Mouse (Mus musculus): ENCODE measurements around the gene B4gat1. TPM values are rescaled to one million over a fixed set of nuclear protein-coding genes. Genes with fewer than 3 reads are reported as not detected.
"Not testable (repeated sequence)": the region's sequence is repeated elsewhere in the genome, so short reads cannot be mapped to it uniquely, and the experiment has no call there.

Gene B4gat1
- polyA plus RNA-seq, 1 experiment from 2014 or later, result 35.2 TPM

GRCm38 (mm10) chr19:4999445-5000140 is 39.0 kb upstream of the B4gat1 start:
- WGBS, result 69% methylated on average over 6 of the region's 6 CpGs
- no peak overlapping the region for H3K4me3 ChIP-seq (ENCODE audit: low read depth, low read length)
- no peaks in the 10 kb centered on the region for H3K4me1 ChIP-seq (replicated peaks; ENCODE audit: control insufficient read depth, insufficient read depth, low read length)
- no peak overlapping the region for H3K4me2 ChIP-seq (ENCODE audit: low read depth, low read length, severe bottlenecking)
- no peak overlapping the region for H3K27ac ChIP-seq (ENCODE audit: low read depth, low read length)
- ATAC-seq (replicated peaks; ENCODE audit: low FRiP score), result no peak
- no peaks in the 10 kb centered on the region for H3K36me3 ChIP-seq (ENCODE audit: control insufficient read depth, insufficient read depth, low read length)
- no peak overlapping the region for H3K9ac ChIP-seq (ENCODE audit: low read length)
- 0 out of 2 replicates have a peak, but pooled peaks cover 2% of the 10 kb centered on the region for H3K27me3 ChIP-seq (ENCODE audit: control insufficient read depth, insufficient read depth, low read length)
- H3K9me3 ChIP-seq (ENCODE audit: control insufficient read depth, low read length), result no peaks in the 10 kb centered on the region
- DNase-seq (ENCODE audit: low spot score), result no peak

GRCm38 (mm10) chr19:5001666-5002406 is 36.8 kb upstream of the B4gat1 start:
- Histone ChIP-seq H3K36me3 (ENCODE audit: control insufficient read depth, insufficient read depth, low read length) (no peaks in the 10 kb centered on the region), H3K27ac (ENCODE audit: low read depth, low read length) (peak overlapping the region; percentile 55; the same call in 1 of the 2 replicates), H3K4me2 (ENCODE audit: low read depth, low read length, severe bottlenecking) (peak overlapping the region; percentile 63), H3K9me3 (ENCODE audit: control insufficient read depth, low read length) (no peaks in the 10 kb centered on the region), H3K4me1 (replicated peaks; ENCODE audit: control insufficient read depth, insufficient read depth, low read length) (no peaks in the 10 kb centered on the region), H3K27me3 (ENCODE audit: control insufficient read depth, insufficient read depth, low read length) (0 out of 2 replicates have a peak, but pooled peaks cover 2% of the 10 kb centered on the region), H3K9ac (ENCODE audit: low read length) (peak overlapping the region; percentile 49), H3K4me3 (ENCODE audit: low read depth, low read length) (peak overlapping the region; percentile 29)
- peak; percentile 92 for DNase-seq (ENCODE audit: low spot score)
- peak; percentile 95 for ATAC-seq (replicated peaks; ENCODE audit: low FRiP score)
- whole genome bisulfite sequencing, result under 1% methylated on average over 39 of the region's 39 CpGs

GRCm38 (mm10) chr19:5003644-5004043 is 35.0 kb upstream of the B4gat1 start:
- ATAC-seq (replicated peaks; ENCODE audit: low FRiP score); DNase-seq (ENCODE audit: low spot score); H3K4me1 ChIP-seq (replicated peaks; ENCODE audit: control insufficient read depth, insufficient read depth, low read length); H3K36me3 ChIP-seq (ENCODE audit: control insufficient read depth, insufficient read depth, low read length); H3K4me3 ChIP-seq (ENCODE audit: low read depth, low read length); H3K4me2 ChIP-seq (ENCODE audit: low read depth, low read length, severe bottlenecking); H3K9me3 ChIP-seq (ENCODE audit: control insufficient read depth, low read length); H3K9ac ChIP-seq (ENCODE audit: low read length); H3K27ac ChIP-seq (ENCODE audit: low read depth, low read length); H3K27me3 ChIP-seq (ENCODE audit: control insufficient read depth, insufficient read depth, low read length): not testable (repeated sequence)
- WGBS, result 65% methylated on average over 2 of the region's 2 CpGs

- ATAC-seq (replicated peaks; ENCODE audit: low FRiP score), result no peak
- WGBS, result 67% methylated on average over 4 of the region's 4 CpGs
- no peaks in the 10 kb centered on the region for H3K9me3 ChIP-seq (ENCODE audit: control insufficient read depth, low read length)
- no peak overlapping the region for H3K4me3 ChIP-seq (ENCODE audit: low read depth, low read length)
- H3K27me3 ChIP-seq (ENCODE audit: control insufficient read depth, insufficient read depth, low read length), result no peaks in the 10 kb centered on the region
- no peak overlapping the region for H3K27ac ChIP-seq (ENCODE audit: low read depth, low read length)
- no peaks in the 10 kb centered on the region for H3K36me3 ChIP-seq (ENCODE audit: control insufficient read depth, insufficient read depth, low read length)
- H3K4me2 ChIP-seq (ENCODE audit: low read depth, low read length, severe bottlenecking), result no peak overlapping the region
- DNase-seq (ENCODE audit: low spot score), result no peak
- no peak overlapping the region for H3K9ac ChIP-seq (ENCODE audit: low read length)
- H3K4me1 ChIP-seq (replicated peaks; ENCODE audit: control insufficient read depth, insufficient read depth, low read length), result no peaks in the 10 kb centered on the region
Observed at GRCm38 (mm10) chr19:5004925-5005324, 33.7 kb upstream of the B4gat1 start.

GRCm38 (mm10) chr19:5013138-5013537 is 25.5 kb upstream of the B4gat1 start:
- H3K9me3 ChIP-seq (ENCODE audit: control insufficient read depth, low read length), result no peaks in the 10 kb centered on the region
- no peak for DNase-seq (ENCODE audit: low spot score)
- no peaks in the 10 kb centered on the region for H3K27me3 ChIP-seq (ENCODE audit: control insufficient read depth, insufficient read depth, low read length)
- H3K4me2 ChIP-seq (ENCODE audit: low read depth, low read length, severe bottlenecking), result no peak overlapping the region
- H3K9ac ChIP-seq (ENCODE audit: low read length), result no peak overlapping the region
- WGBS, result 78% methylated on average over 8 of the region's 8 CpGs
- H3K4me3 ChIP-seq (ENCODE audit: low read depth, low read length), result no peak overlapping the region
- no peak overlapping the region for H3K27ac ChIP-seq (ENCODE audit: low read depth, low read length)
- no peaks in the 10 kb centered on the region for H3K4me1 ChIP-seq (replicated peaks; ENCODE audit: control insufficient read depth, insufficient read depth, low read length)
- no peak for ATAC-seq (replicated peaks; ENCODE audit: low FRiP score)
- H3K36me3 ChIP-seq (ENCODE audit: control insufficient read depth, insufficient read depth, low read length), result no peaks in the 10 kb centered on the region

- no peak for ATAC-seq (replicated peaks; ENCODE audit: low FRiP score)
- DNase-seq (ENCODE audit: low spot score), result peak; percentile 64
- no peaks in the 10 kb centered on the region for H3K36me3 ChIP-seq (ENCODE audit: control insufficient read depth, insufficient read depth, low read length)
- H3K27ac ChIP-seq (ENCODE audit: low read depth, low read length), result no peak overlapping the region
- H3K9ac ChIP-seq (ENCODE audit: low read length), result no peak overlapping the region
- H3K4me3 ChIP-seq (ENCODE audit: low read depth, low read length), result no peak overlapping the region
- no peaks in the 10 kb centered on the region for H3K9me3 ChIP-seq (ENCODE audit: control insufficient read depth, low read length)
- no peaks in the 10 kb centered on the region for H3K4me1 ChIP-seq (replicated peaks; ENCODE audit: control insufficient read depth, insufficient read depth, low read length)
- WGBS, result 19% methylated on average over 8 of the region's 8 CpGs
- H3K4me2 ChIP-seq (ENCODE audit: low read depth, low read length, severe bottlenecking), result no peak overlapping the region
- H3K27me3 ChIP-seq (ENCODE audit: control insufficient read depth, insufficient read depth, low read length), result no peaks in the 10 kb centered on the region
Observed at GRCm38 (mm10) chr19:5014961-5015398, 23.6 kb upstream of the B4gat1 start.

GRCm38 (mm10) chr19:5016221-5016742 is 22.3 kb upstream of the B4gat1 start:
- H3K36me3 ChIP-seq (ENCODE audit: control insufficient read depth, insufficient read depth, low read length), result no peaks in the 10 kb centered on the region
- 46% methylated on average over 10 of the region's 10 CpGs for WGBS
- H3K4me3 ChIP-seq (ENCODE audit: low read depth, low read length), result no peak overlapping the region
- H3K27ac ChIP-seq (ENCODE audit: low read depth, low read length), result no peak overlapping the region
- no peak for ATAC-seq (replicated peaks; ENCODE audit: low FRiP score)
- no peak overlapping the region for H3K4me2 ChIP-seq (ENCODE audit: low read depth, low read length, severe bottlenecking)
- no peaks in the 10 kb centered on the region for H3K9me3 ChIP-seq (ENCODE audit: control insufficient read depth, low read length)
- DNase-seq (ENCODE audit: low spot score), result no peak
- no peak overlapping the region for H3K9ac ChIP-seq (ENCODE audit: low read length)
- H3K27me3 ChIP-seq (ENCODE audit: control insufficient read depth, insufficient read depth, low read length), result no peaks in the 10 kb centered on the region
- no peaks in the 10 kb centered on the region for H3K4me1 ChIP-seq (replicated peaks; ENCODE audit: control insufficient read depth, insufficient read depth, low read length)

- no peak overlapping the region for H3K27ac ChIP-seq (ENCODE audit: low read depth, low read length)
- H3K9me3 ChIP-seq (ENCODE audit: control insufficient read depth, low read length), result no peaks in the 10 kb centered on the region
- no peaks in the 10 kb centered on the region for H3K27me3 ChIP-seq (ENCODE audit: control insufficient read depth, insufficient read depth, low read length)
- no peaks in the 10 kb centered on the region for H3K4me1 ChIP-seq (replicated peaks; ENCODE audit: control insufficient read depth, insufficient read depth, low read length)
- 24% methylated on average over 12 of the region's 12 CpGs for WGBS
- no peaks in the 10 kb centered on the region for H3K36me3 ChIP-seq (ENCODE audit: control insufficient read depth, insufficient read depth, low read length)
- H3K9ac ChIP-seq (ENCODE audit: low read length), result no peak overlapping the region
- H3K4me3 ChIP-seq (ENCODE audit: low read depth, low read length), result no peak overlapping the region
- ATAC-seq (replicated peaks; ENCODE audit: low FRiP score) (no peak), DNase-seq (ENCODE audit: low spot score) (peak; percentile 86)
- H3K4me2 ChIP-seq (ENCODE audit: low read depth, low read length, severe bottlenecking), result no peak overlapping the region
Observed at GRCm38 (mm10) chr19:5016782-5017181, 21.8 kb upstream of the B4gat1 start.
